Mouse (Mus musculus): ENCODE results near the gene Ocln.
"Not testable (repeated sequence)": the region's sequence is repeated elsewhere in the genome, so short reads cannot be mapped to it uniquely, and the experiment has no call there.

The Ocln gene

DNA sequence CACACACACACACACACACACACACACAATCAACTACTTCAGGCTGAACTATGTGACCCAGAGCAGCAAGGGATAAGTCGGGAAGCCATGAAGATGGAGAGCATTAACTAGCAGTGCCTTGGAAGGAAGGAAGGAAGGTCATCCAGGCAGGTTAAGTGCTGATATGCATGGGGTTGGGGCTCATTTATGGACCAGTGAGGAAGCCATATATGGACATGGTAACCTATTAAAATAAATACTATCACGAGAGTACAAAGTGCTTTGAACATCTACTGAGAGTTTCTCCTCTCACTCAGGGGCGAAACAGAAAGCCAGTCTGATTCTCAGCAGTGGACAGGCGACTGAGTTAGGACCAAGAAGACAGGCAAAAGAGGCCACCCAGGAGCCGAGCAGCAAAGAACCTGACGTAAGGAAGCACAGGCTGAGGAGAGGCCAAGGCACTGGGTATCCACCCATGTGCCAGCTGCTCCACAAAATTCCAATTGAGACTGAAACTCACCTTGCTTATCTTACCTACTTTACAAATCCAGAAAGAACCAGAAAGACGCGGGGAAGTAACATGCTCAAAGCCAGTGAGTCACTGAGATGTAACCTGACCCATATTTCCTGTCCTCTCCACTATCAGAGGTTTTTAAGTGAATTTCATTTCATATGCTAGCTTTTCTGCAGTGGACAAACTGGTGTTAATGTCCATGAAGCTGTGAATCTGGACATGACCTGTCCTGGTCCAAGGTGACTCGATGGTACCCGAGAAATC, 9.3 kb downstream of the Ocln start:
- no peak for DNase-seq (ENCODE audit: low spot score)

DNA sequence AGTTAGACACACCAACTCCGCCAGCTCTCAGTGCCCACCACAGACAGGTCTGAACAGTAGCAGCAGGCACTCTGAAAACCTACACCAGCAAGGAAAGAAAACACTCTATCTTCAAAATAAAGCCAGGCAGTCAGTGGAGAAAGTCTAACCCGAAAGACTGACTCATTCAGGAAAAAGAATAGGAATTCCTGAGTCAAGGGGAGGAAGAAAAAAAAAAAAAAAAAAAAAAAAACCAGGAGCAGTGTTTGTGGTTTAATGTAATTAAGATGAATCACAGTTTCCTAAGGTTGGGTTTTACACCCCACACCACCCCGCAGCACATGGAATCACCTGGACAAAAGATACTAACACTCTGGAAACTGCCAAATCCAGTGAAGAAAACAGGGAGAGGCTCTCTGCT, 16.4 kb downstream of the Ocln start:
- DNase-seq (ENCODE audit: low spot score) = no peak

DNA sequence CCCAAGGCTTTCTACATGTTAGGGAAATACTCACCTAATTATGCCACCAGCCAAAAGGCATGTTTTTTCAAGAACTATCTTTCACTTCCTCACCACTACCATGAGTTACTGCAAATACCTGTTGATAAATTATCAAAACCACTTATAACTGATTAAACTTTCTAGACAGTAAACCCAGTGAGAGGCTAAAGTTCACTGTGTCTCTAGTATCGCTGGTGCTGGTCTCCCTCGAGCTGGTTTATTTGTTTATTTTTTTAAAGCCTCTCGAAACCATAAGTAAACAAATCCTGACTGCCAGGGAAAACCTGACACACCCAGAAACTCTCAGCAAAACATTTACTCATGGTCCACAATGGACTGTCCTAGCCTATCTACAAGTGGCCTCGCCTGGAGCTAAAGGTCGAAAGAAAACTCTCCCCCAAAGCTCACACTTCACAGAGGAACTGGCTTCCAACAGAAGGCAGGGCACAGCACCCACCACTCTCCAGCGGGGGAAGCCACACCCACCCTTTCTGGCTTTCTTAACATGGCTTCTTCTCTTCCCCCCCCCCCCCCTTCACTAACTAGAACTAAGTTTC, 19.6 kb downstream of the Ocln start:
- DNase-seq (ENCODE audit: low spot score) = no peak

DNA sequence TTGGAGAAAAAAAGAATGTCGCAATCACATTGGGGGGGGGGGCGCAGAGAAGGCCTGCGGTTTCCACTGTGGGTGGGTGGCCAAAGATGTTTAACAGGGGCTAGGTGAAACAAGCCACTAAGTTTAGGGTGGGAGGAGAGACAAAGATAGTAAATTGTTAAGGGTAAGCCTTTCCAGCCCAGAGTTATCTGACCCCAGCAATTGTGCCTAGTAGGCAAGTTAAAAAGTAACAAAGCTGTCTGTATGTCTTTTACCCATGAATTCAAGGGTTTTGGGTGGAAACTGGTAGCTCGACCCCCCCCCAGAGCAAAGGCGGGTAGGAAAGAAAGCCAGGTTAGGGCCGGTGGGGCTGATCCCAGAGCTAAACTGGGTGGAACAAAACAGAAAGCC, 25.9 kb downstream of the Ocln start:
- DNase-seq (ENCODE audit: low spot score) = no peak

DNA sequence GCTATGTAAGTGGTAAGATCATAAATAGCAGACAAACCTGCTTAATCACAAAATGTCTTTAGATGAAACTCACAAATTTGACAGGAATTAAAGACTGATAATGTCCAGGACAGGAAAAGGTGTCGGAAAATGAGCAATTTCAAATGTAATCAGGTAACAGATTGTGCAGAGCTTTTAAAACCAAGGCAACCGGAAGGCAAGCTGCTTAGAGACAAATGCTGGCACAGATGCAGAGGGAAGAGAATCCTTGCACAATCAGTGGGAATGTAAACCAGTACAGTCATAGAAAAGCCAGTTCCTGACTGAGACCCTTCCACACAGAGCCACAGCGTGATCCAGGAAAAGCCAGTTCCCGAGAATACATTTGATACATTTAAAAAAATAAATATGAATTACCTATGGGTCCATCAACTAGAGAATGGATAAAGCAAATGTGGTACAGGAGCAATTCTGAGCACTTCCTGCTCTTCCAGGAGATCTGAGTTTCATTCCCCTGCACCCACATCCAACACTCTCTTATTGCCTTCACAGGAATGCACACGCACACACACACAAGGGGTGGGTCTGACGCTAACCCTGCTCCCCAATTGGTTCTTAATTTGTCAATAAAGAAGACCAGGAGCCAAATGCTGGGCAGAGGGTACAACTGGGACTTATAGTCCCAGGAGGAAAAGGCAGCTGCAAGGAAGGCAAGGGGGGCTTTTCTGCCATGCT, 26.4 kb downstream of the Ocln start:
- DNase-seq (ENCODE audit: low spot score) = peak; percentile 21

DNA sequence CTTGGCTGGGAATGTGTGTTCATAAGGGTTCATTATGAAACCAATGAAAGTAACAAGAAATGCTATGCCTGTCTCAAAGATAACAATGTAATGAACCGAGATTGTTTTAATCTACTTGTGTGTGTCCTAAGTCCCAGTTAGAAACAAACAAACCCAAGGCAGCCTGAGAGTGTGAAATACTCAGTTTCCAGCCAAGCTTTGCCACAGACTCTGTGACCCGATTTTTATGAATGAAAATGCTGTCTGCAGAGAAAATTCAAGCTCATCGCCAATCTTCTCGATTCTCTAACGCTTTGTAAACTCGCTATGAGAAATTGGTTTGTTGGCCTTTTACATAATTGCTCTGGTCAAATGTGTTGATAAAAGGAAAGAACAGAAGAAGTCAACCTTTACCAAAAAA, 27.6 kb downstream of the Ocln start:
- DNase-seq (ENCODE audit: low spot score) = no peak

DNA sequence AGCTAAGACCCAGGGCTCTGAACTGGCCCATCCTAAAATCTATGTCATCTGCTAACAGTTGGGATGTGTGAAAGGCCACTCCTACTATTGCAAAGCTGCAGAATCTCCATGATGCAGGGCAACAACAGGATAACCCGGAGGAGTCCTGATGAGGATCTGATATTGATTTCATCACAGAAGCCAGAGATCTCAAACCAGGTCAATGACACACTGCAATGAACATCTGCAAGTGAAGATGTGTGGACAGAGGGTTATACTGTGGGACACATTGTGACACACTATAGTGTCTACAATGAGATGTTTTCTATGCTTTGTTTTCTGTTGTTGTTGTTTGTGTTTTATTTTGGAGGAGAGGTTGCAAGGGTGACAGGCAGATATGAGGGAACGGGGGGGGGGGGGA, 28.8 kb downstream of the Ocln start:
- no peak for DNase-seq (ENCODE audit: low spot score)

DNA sequence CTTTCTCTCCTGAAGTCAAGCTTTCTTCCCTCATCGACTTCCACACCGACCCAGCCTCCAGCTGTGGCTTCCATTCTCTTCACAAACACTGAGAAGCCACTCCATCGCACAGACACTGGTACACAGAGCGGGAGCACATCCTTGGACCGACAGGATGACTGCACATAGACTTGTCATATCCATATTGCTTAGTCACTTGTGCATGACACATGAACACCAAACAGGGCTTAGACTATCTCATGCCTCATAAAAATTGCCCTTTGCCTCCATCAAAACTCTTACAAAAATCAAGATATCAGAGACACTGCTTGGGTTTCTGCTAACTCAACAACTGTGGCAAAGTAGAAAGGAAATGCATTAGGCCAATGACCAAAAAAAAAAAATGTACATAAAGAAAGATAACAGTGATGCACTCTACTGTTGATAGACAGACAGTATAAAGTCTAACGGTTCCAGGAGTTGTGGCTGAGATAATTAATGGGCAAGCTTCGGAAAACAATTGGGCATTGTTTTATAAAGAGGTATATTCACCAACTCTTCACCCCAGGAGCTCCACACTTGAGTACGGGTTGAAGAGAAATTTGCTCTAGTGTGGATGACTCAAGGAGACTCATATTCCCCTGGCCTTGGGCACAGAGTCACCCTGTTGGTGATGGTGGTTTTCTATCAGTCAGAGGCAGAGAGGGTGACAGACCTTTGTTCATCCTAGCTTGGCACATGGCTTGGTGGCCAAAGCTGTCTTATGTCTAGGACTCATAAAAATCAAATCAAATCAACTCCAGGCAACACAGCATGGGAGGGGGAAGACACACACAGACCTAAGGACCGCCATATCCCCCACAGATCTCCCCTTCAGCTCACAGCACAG, 30.6 kb downstream of the Ocln start:
- DNase-seq (ENCODE audit: low spot score) = no peak

DNA sequence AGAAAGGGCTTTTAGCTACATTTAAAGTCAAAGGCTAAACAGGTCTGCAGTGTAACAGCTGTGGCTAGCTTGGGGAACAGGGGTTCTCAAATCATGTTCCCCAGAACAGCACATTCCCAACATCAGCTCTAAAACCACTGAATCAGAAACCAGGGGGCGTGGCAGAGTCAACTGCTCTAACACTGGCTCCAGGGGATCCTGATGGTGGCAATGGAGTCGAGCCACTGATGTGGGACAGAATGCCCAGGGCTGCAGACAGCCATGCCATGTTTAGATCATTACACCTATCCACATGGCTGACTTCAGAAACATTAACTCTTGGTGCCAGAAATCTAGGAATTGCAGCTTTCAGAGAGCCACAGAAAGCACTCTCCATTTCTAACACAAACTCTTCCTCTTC, 33.4 kb downstream of the Ocln start:
- DNase-seq (ENCODE audit: low spot score) = no peak

DNA sequence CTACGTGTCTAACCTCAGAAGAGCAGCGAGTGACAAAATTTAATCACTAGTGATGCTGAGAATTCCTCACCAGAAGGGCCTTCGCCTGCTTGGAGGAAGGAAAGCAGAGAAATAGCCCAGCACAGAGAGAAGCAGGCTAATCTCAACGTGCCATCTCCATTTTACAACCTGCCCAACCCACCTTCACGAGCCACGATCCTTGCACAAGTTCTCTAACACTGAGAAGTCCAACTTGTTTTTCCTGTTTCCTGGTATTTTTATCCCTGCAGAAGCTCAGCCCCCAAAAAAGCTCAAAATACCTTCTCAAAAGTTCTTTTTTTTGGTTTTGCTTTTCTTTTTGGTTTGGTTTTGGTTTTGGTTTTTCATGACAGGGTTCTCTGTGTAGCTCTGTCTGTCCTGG, 34.3 kb downstream of the Ocln start:
- no peak for DNase-seq (ENCODE audit: low spot score)

DNA sequence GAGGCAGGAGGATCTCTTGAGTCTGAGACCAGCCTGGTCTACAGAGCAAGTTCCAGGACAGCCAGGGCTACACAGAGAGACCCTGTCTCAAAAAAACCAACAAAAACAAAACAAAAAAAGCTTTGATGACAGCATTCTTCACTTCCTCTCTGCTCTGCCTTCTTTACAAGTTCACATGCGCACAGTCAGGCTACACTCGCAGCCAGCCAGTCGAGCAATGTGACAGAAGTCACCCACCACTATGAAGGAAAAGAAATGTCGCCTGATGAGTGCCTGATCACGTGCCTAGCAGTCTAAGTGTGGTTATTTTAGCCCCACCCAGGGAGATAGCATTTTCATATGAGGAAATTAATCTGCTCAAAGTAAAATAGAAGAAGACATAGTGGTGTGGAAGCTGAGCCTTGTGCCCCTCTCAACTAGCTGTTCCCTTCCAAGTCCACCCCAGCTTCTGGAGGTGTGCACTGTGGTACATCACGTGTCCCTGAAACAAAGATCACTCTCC, 34.8 kb downstream of the Ocln start:
- DNase-seq (ENCODE audit: low spot score) = no peak

DNA sequence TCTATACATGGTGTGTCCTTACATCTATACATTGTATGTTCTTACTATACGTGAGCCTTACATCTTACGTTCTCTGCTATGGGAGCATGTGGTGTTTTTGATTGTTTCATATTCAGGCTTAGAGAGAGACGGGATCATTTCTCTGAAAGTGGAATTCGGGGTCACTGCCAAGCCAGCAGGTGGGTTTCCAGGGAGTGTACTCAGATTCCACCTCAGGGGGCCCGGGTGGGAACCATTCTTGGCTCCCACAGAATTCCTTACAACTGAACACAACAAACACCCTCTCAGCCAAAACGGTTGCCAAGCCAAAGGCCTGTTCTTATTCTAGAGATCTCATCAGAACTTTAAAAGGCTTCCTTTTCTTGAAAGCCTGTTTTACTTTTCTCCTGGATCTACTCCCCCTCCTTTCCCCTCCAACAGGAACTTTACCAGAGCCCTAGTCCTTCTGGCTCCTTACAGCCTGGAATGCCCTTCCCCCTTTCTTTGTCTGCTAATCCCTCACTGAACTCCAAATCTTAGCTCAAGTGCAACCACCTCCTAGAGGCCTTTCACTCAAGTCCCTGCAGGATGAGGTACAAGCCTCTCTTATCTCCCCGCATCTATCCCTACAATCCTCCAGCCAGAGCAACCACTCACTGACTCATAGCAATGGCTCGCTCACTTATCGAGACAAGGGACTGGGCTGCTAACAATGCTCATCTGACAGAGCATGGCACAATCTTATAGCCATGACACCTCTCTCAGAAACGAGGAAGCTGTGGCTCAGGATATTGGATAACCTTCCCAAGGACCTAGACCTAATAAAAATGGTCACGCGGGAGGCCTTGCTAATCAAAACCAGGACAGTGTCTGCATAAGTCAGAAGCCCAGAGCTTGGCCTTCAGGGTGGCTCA, 36.1 kb downstream of the Ocln start:
- DNase-seq (ENCODE audit: low spot score) = peak; percentile 17

DNA sequence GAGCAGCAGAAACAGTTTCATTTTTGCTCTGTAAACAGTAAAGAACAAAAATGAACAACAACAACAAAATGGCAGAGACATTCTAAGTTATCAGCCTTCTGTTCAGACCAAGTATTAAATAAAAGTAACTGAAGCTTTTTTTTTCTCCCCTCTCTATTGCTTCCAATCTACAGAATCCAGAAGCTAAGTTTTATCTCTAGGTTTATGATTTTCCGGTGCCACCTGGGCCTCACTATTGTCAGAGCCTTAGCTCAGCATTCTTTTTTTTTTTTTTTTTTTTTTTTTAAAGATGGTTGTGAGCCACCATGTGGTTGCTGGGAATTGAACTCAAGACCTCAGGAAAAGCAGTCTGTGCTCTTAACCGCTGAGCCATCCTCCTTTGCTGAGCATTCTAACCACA, 39.7 kb downstream of the Ocln start:
- no peak for DNase-seq (ENCODE audit: low spot score)

DNA sequence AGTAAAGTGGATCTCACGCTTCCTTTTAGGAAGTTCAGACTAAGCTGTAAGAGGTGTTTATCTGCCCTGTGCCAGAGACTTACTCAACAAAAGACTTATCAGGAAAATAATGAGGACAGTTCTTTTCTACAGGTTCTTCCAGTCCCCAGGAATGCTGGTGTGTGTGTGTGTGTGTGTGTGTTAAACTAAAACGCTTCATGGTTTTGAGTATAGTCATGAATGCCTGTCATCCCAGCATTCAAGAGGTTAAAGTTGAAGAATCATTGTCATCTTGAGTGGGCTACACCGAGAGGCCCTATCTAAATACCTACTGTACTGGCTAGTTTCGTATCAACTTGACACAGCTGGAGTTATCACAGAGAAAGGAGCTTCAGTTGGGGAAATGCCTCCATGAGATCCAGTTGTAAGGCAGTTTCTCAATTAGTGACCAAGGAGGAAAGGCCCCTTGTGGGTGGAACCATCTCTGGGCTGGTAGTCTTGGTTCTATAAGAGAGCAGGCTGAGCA, 40.6 kb downstream of the Ocln start:
- no peak for DNase-seq (ENCODE audit: low spot score)

DNA sequence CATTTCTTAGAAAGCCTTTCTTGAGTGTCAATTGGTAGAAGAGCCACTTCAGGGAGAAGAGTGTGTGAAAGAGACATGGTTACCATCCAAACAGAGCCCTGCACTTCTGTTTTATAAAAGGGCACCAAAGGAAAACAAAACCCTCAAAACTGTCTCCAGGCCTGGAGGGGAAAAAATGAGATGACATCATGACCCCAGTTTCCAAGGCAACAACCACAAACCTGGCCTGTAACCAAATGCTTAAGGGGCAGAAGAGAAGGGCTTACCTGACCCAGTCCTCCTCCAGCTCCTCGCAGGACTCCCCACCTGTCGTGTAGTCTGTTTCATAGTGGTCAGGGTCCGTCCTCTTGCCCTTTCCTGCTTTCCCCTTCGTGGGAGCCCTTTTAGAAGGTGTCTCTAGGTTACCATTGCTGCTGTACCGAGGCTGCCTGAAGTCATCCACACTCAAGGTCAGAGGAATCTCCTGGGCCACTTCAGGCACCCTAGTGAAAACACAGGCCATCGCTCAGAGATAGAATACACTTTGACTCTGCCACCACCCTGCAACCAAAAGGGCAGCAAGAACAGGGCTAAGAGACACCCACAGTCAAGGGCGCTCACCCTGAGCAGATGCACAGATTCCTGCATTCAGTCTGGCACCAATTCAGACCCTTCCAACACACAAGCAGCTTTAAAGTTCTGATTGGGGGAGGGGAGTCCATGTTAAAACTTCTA, 41.2 kb downstream of the Ocln start:
- DNase-seq (ENCODE audit: low spot score) = no peak

DNA sequence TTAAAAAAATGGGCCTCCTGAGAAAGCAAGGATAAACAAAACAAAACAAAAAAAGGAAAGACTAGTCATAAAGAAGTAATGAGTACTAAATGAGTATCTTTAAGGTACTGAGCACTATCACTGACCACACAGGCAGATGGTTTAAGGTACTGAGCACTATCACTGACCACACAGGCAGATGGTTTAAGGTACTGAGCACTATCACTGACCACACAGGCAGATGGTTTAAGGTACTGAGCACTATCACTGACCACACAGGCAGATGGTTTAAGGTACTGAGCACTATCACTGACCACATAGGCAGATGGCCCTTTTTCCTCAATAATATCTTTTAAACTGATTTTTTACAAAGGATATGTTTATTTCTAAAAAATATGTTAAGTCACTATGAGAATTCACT, 52.9 kb downstream of the Ocln start:
- not testable (repeated sequence) for DNase-seq (ENCODE audit: low spot score)

DNA sequence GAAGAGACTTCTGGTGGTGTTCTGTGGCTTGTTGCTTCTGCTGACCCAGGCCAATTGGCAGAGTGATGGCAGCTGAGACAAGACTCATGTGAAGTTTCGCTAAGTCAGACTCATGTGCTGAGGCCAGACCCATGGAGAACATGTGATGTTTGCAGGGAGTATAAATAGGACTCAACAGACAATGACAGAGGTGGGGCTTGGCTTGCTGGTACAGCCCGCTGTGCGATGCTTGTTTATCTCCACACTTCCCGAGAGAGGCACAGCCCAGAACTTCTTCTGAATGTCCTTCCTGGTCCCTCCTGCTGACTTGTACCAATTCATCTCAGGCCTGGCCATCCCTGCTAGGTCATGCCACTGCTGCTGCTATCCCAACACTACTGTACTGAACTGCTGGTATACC, 57.2 kb downstream of the Ocln start:
- no peak for DNase-seq (ENCODE audit: low spot score)

DNA sequence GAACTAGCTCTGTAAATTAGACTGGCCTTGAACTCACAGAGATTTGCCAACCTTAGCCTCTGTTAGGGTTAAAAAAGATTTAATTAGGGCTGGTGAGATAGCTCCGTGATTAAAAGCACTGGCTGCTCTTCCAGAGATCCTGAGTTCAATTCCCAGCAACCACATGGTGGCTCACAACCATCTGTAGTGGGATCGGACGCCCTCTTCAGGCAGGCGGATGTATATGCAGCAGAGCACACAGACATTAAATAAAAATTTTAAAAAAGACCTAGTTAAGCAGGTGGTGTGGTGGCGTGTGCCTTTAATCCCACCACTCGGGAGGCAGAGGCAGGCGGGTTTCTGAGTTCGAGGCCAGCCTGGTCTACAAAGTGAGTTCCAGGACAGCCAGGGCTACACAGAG, 58.1 kb downstream of the Ocln start:
- DNase-seq (ENCODE audit: low spot score) = not testable (repeated sequence)

DNA sequence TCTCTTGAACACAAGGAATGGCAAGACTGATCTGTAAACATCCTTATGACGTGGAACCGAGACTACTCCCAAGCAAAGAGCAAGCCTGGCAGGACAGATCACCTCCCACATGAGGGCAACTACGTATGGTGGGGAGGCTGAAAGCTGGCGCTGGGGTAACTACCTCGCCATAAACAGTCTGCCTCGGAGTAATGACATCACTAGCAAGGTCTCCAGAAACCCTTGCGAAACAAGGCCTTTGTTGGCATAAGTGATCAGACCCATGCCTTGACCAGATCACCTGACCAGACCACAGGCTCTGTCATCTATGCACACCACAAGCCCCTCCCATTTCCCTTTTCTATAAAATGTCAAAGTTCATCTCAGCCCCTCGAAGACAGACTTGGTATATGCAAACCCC, 59.2 kb downstream of the Ocln start:
- DNase-seq (ENCODE audit: low spot score) = no peak

DNA sequence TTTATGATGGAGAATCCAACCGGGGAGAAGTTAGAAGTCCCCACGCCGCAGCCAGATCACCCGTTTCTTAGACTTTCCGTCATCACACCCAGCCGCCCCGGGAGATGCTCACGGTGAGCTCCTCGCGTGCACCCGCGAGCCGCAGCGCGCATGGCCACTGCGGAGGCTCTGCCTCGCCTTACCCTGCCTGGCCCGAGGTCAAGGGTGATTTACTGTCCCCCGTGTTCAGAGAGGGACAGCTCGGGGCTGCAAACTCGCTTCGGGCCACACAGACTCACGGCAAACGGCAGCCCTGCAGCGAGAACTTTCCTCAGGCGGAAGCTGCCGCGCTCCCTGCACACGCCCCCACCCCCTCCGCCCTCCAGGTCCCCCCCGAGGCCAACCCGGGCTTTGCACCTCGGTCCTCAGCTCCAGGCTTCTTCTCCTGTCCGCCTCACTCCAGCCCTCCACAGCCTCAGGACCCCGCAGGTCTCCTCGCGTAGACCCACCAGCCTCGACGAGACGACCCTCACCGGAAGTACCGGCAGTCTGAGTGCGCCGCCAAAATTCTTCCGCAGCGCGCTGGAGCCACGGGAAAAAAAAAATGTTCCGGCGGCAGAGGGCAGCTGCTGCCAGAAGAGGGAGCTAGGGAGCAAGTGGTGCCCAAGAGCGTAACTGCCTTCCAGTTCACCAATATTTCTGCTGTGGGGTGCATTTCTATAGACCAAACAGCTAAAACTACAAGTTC, 60.3 kb downstream of the Ocln start, which contains the start of gene Gtf2h2:
Gtf2h2 (minus strand) TSS at position 519 of the 727 bp plus-strand sequence.
- peak; percentile 88 for DNase-seq (ENCODE audit: low spot score)
